In the genomic region with DNA sequence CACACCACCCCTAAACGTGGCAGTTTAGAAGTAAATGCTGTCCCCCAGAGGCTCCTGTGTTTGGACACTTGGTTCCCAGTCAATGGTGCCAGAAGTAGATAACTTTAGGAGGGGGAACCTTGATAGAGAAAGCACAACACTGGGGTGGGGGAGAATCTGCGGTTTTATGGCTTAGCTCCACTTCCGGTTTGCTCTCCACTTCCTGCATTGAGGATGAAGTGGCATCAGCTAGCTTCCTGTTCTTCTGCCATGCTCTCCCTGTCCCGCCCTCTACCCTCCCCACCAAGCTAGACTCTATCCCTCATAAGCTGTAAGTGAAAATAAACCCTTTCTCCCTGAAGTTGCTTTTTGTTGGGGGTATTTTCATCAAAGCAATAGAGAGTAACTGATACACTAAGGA, we compare ENCODE assay signal across 32 mouse cellular contexts. TPM values are rescaled to one million over a fixed set of nuclear protein-coding genes. Genes with fewer than 3 reads are reported as not detected.
"Had no signal": no experiment of that assay in that cellular context is flagged by ENCODE, and none has a peak within 500 bp of the region (broad histone marks: within the 10 kb centered on the region; RNA-seq: fewer than 3 reads in every experiment).

No protein-coding gene starts in this region.

- H3K4me1 ChIP-seq: heart, embryonic 12.5 days; hindbrain, embryonic 10.5 days; hindbrain, embryonic 12.5 days; kidney, embryonic 15.5 days had no signal

- H3K27ac ChIP-seq: heart, embryonic 10.5 days; hindbrain, embryonic 10.5 days; hindbrain, embryonic 12.5 days; hindbrain, embryonic 14.5 days; kidney, embryonic 15.5 days; kidney, postnatal 0 days; limb, embryonic 13.5 days; limb, embryonic 15.5 days had no signal

- H3K27me3 ChIP-seq: heart, embryonic 12.5 days; hindbrain, embryonic 12.5 days; kidney, embryonic 15.5 days; limb, embryonic 15.5 days had no signal

- ATAC-seq: hindbrain, embryonic 16.5 days; intestine, embryonic 16.5 days had no signal

- H3K4me3 ChIP-seq: heart, embryonic 10.5 days; heart, embryonic 12.5 days; hindbrain, embryonic 10.5 days; hindbrain, embryonic 12.5 days; kidney, embryonic 15.5 days; limb, embryonic 13.5 days; limb, embryonic 15.5 days had no signal

- H3K36me3 ChIP-seq: heart, embryonic 10.5 days; heart, embryonic 12.5 days; hindbrain, embryonic 10.5 days; hindbrain, embryonic 12.5 days; kidney, embryonic 15.5 days; limb, embryonic 13.5 days; limb, embryonic 15.5 days had no signal

- DNase-seq: gastrocnemius, postnatal 14 days; gastrocnemius, postnatal 36 days; heart, adult 18-20 months; heart, postnatal 10 days; heart, postnatal 4 days; kidney, adult 11 months; kidney, adult 2 months; kidney, adult 9 months; kidney, postnatal 14 days; kidney, postnatal 36 days; layer of hippocampus, adult 9-11 months; layer of hippocampus, postnatal 36 days; left cerebral cortex, postnatal 4 days had no signal

RNA-seq across cellular contexts. Expression of gene Lhx8, which starts 29.4 kb away (rescaled TPM):
- total RNA-seq: gastrocnemius, adult 18-20 months; gastrocnemius, postnatal 36 days; heart, adult 18-20 months; heart, adult 8-10 months; heart, postnatal 25 days; heart, postnatal 4 days; layer of hippocampus, adult 8-10 months; layer of hippocampus, postnatal 14 days; layer of hippocampus, postnatal 36 days; liver, adult 2 months had no signal
- polyA plus RNA-seq: heart, embryonic 12.5 days; hindbrain, embryonic 14.5 days; intestine, embryonic 14.5 days; intestine, embryonic 16.5 days; kidney, embryonic 15.5 days; kidney, postnatal 0 days; large intestine, adult 2 months; liver, adult 2 months had no signal
